Mouse (Mus musculus) MEL (cell line): ENCODE results near the gene Ano6.

Experiments
- CTCF ChIP-seq, 3 experiments: IDR thresholded peaks in 2 of 3; conservative IDR thresholded peaks in 1 of 3; 2 replicates each; pipeline ENCODE4 v1.5.1; 2011 to 2012; ENCODE audit warnings: low read length in 3 of 3, low read depth in 2 of 3, mild to moderate bottlenecking in 2 of 3, improper control_type of control experiment in 1 of 3, inconsistent platforms in 1 of 3, mixed read lengths in 1 of 3, moderate library complexity in 1 of 3; ENCODE audit not compliant: control insufficient read depth in 1 of 3, insufficient read depth in 1 of 3, poor library complexity in 1 of 3, severe bottlenecking in 1 of 3
- EP300 ChIP-seq, 2 experiments: IDR thresholded peaks; 2 replicates each; pipeline ENCODE4 v1.6.1; 2011; ENCODE audit warnings: improper control_type of control experiment in 2 of 2, low read length in 2 of 2, low read depth in 1 of 2, mild to moderate bottlenecking in 1 of 2
- GATA1 ChIP-seq: IDR thresholded peaks from 2 replicates; pipeline ENCODE4 v1.6.1; 2011; ENCODE audit warnings: low read depth, low read length, improper control_type of control experiment
- HCFC1 ChIP-seq: IDR thresholded peaks from 2 replicates; pipeline ENCODE4 v1.6.1; 2012; ENCODE audit warnings: low read depth, mild to moderate bottlenecking, inconsistent platforms, low read length, improper control_type of control experiment, moderate library complexity
- MAX ChIP-seq: IDR thresholded peaks from 2 replicates; pipeline ENCODE4 v1.6.1; 2011; ENCODE audit warnings: low read length, improper control_type of control experiment
- MEF2A ChIP-seq: IDR thresholded peaks from 2 replicates; pipeline ENCODE4 v1.6.1; 2014; ENCODE audit warnings: low read depth, mild to moderate bottlenecking, inconsistent platforms, low read length, improper control_type of control experiment; ENCODE audit not compliant: poor library complexity, insufficient replicate concordance, severe bottlenecking; ENCODE audit errors: extremely low read depth
- POLR2A ChIP-seq, 2 experiments: IDR thresholded peaks; 2 replicates each; pipeline ENCODE4 v1.6.1; 2011 to 2012; ENCODE audit warnings: low read length in 2 of 2, mild to moderate bottlenecking in 2 of 2, control low read depth in 1 of 2, improper control_type of control experiment in 1 of 2, low read depth in 1 of 2, moderate library complexity in 1 of 2; ENCODE audit not compliant: control insufficient read depth in 1 of 2, insufficient read depth in 1 of 2, poor library complexity in 1 of 2
- POLR2AphosphoS5 ChIP-seq: IDR thresholded peaks from 2 replicates; pipeline ENCODE4 v1.6.1; 2012; ENCODE audit warnings: low read depth, borderline replicate concordance, mild to moderate bottlenecking, inconsistent platforms, low read length, moderate library complexity, mixed read lengths
- SMC3 ChIP-seq: IDR thresholded peaks from 2 replicates; pipeline ENCODE4 v1.6.1; 2011; ENCODE audit warnings: low read depth, low read length, improper control_type of control experiment
- ZNF384 ChIP-seq: IDR thresholded peaks from 2 replicates; pipeline ENCODE4 v1.6.1; 2012; ENCODE audit warnings: low read depth, mild to moderate bottlenecking, inconsistent platforms, low read length, improper control_type of control experiment

- TF ChIP-seq SMC3 (no peak), HCFC1 (no peak), MAX (no peak), POLR2AphosphoS5 (no peak), POLR2A (IDR thresholded peaks at IDR 0.05; ENCODE audit: control insufficient read depth in 1 of 2, insufficient read depth in 1 of 2, low read depth in 1 of 2, low read length in 2 of 2, poor library complexity in 1 of 2) (0 out of 4 replicates have a peak, but pooled peaks of 1 of the 2 experiments have one; percentile 2), ZNF384 (no peak), CTCF (IDR thresholded peaks at IDR 0.05 in 2 of 3, conservative IDR thresholded peaks at IDR 0.05 in 1 of 3; ENCODE audit: control insufficient read depth in 1 of 3, insufficient read depth in 1 of 3, low read depth in 2 of 3, low read length in 3 of 3, poor library complexity in 1 of 3, severe bottlenecking in 1 of 3) (no peak), GATA1 (no peak), EP300 (IDR thresholded peaks at IDR 0.05; ENCODE audit: low read depth in 1 of 2, low read length in 2 of 2) (no peak), MEF2A (no peak)
These were observed 12.1 kb downstream of the Ano6 start for GRCm38 (mm10) chr15:95802762-95803161.
